Mouse (Mus musculus): ENCODE results near the gene Lsm7. TPM values are rescaled to one million over a fixed set of nuclear protein-coding genes. Genes with fewer than 3 reads are reported as not detected.
A peak's percentile ranks its signal among the peaks of the same experiment; 100 is the strongest.

Gene Lsm7
- polyA plus RNA-seq, 2 experiments from 2014 or later, result 198 to 233 TPM

- no peak for ATAC-seq
These were observed 42.5 kb downstream of the Lsm7 start for GRCm38 (mm10) chr10:80812391-80813041.

- ATAC-seq, result no peak
These were observed 44.9 kb downstream of the Lsm7 start for GRCm38 (mm10) chr10:80810084-80810483.

GRCm38 (mm10) chr10:80808985-80809632 lies 45.9 kb downstream of the Lsm7 start:
- no peak for ATAC-seq

- ATAC-seq, result no peak
These were observed 46.7 kb downstream of the Lsm7 start for GRCm38 (mm10) chr10:80808099-80808984.

- peak; percentile 64 for ATAC-seq
These were observed 47.9 kb downstream of the Lsm7 start for GRCm38 (mm10) chr10:80807057-80807627.

GRCm38 (mm10) chr10:80806341-80807056 lies 48.5 kb downstream of the Lsm7 start:
- ATAC-seq, result no peak

- ATAC-seq, result peak; percentile 48
These were observed 49.1 kb downstream of the Lsm7 start for GRCm38 (mm10) chr10:80805925-80806324.

- no peak for ATAC-seq
These were observed 49.7 kb downstream of the Lsm7 start for GRCm38 (mm10) chr10:80805322-80805721.

- ATAC-seq, result no peak
These were observed 50.1 kb downstream of the Lsm7 start, which contains the start of gene Amh for GRCm38 (mm10) chr10:80804916-80805315. Amh (plus strand) TSS chr10:80805243.

GRCm38 (mm10) chr10:80804340-80804739 lies 50.7 kb downstream of the Lsm7 start:
- ATAC-seq, result no peak

- no peak for ATAC-seq
These were observed 52.0 kb downstream of the Lsm7 start for GRCm38 (mm10) chr10:80802996-80803395.

Other genes with a start within 250 kb of the Lsm7 start
- 10 to 100 TPM; 11.1 to 13.6 TPM for gene Gm49322, start 249.2 kb downstream of the Lsm7 start, polyA plus RNA-seq (2017; shearing (Covaris generic))
- 10 to 100 TPM in 1 of 2 experiments, 1 to 10 TPM in 1; 6.9 to 12.8 TPM for gene Csnk1g2, start 232.4 kb downstream of the Lsm7 start, polyA plus RNA-seq (2017; shearing (Covaris generic))
- gene Btbd2, start 198.1 kb downstream of the Lsm7 start, polyA plus RNA-seq (2017; shearing (Covaris generic)), result 1 to 10 TPM; 7.2 to 7.3 TPM
- gene Mknk2, start 177.1 kb downstream of the Lsm7 start, polyA plus RNA-seq (2017; shearing (Covaris generic)), result 10 to 100 TPM; 37.3 to 51.7 TPM
- gene Mob3a, start 153.2 kb downstream of the Lsm7 start, polyA plus RNA-seq (2017; shearing (Covaris generic)), result 100 to 1,000 TPM; 265 to 359 TPM
- gene Izumo4, start 153.0 kb downstream of the Lsm7 start, polyA plus RNA-seq (2017; shearing (Covaris generic)), result 100 to 1,000 TPM in 1 of 2 experiments, 10 to 100 TPM in 1; 89.2 to 116 TPM
- gene Ap3d1, start 112.9 kb downstream of the Lsm7 start, polyA plus RNA-seq (2017; shearing (Covaris generic)), result 10 to 100 TPM; 26.7 to 29.1 TPM
- gene Dot1l, start 100.0 kb downstream of the Lsm7 start, polyA plus RNA-seq (2017; shearing (Covaris generic)), result 10 to 100 TPM; 13.4 to 15.5 TPM
- gene Sf3a2, start 57.0 kb downstream of the Lsm7 start, polyA plus RNA-seq (2017; shearing (Covaris generic)), result 10 to 100 TPM; 12.3 to 13.2 TPM
- gene Plekhj1, start 56.6 kb downstream of the Lsm7 start, polyA plus RNA-seq (2017; shearing (Covaris generic)), result 100 to 1,000 TPM; 106 to 120 TPM
- gene Amh, start 50.0 kb downstream of the Lsm7 start, polyA plus RNA-seq (2017; shearing (Covaris generic)), result not detected
- not detected for gene Jsrp1, start 41.7 kb downstream of the Lsm7 start, polyA plus RNA-seq (2017; shearing (Covaris generic))
- gene Oaz1, start 28.6 kb downstream of the Lsm7 start, polyA plus RNA-seq (2017; shearing (Covaris generic)), result 1,000 to 10,000 TPM; 1,727 to 2,219 TPM
- gene Lingo3, start 11.2 kb downstream of the Lsm7 start, polyA plus RNA-seq (2017; shearing (Covaris generic)), result not detected
- 10 to 100 TPM; 12.2 to 22.2 TPM for gene Sppl2b, start 66 bp upstream of the Lsm7 start, polyA plus RNA-seq (2017; shearing (Covaris generic))
- not detected for gene Tmprss9, start 16.6 kb upstream of the Lsm7 start, polyA plus RNA-seq (2017; shearing (Covaris generic))
- 100 to 1,000 TPM; 212 to 257 TPM for gene Timm13, start 45.8 kb upstream of the Lsm7 start, polyA plus RNA-seq (2017; shearing (Covaris generic))
- 1 to 10 TPM; 3.3 to 4.7 TPM for gene Lmnb2, start 63.0 kb upstream of the Lsm7 start, polyA plus RNA-seq (2017; shearing (Covaris generic))
- gene Gadd45b, start 74.9 kb upstream of the Lsm7 start, polyA plus RNA-seq (2017; shearing (Covaris generic)), result 10 to 100 TPM; 25.3 to 38.9 TPM
- gene Gng7, start 159.7 kb upstream of the Lsm7 start, polyA plus RNA-seq (2017; shearing (Covaris generic)), result under 1 TPM in 1 of 2 experiments, not detected in 1; 0.54 TPM
- gene Diras1, start 170.5 kb upstream of the Lsm7 start, polyA plus RNA-seq (2017; shearing (Covaris generic)), result not detected
- 1 to 10 TPM; 3.3 to 4.7 TPM for gene Slc39a3, start 182.2 kb upstream of the Lsm7 start, polyA plus RNA-seq (2017; shearing (Covaris generic))
- 100 to 1,000 TPM in 1 of 2 experiments, 10 to 100 TPM in 1; 78.9 to 148 TPM for gene Sgta, start 205.0 kb upstream of the Lsm7 start, polyA plus RNA-seq (2017; shearing (Covaris generic))
- 1 to 10 TPM; 2.0 to 2.5 TPM for gene Thop1, start 214.8 kb upstream of the Lsm7 start, polyA plus RNA-seq (2017; shearing (Covaris generic))
- not detected for gene Creb3l3, start 243.7 kb upstream of the Lsm7 start, polyA plus RNA-seq (2017; shearing (Covaris generic))